Mouse (Mus musculus): ENCODE measurements around the gene Plch2. TPM values are rescaled to one million over a fixed set of nuclear protein-coding genes. Genes with fewer than 3 reads are reported as not detected.

The Plch2 gene
- polyA plus RNA-seq, 2 experiments = 10.6 to 11.4 TPM

- DNase-seq (ENCODE audit: low spot score) (no peak), ATAC-seq (ENCODE audit: low FRiP score, low read depth) (no peak)
- 94% methylated on average over 12 of the region's 12 CpGs for WGBS
- Histone ChIP-seq H3K9ac (ENCODE audit: low read depth, low read length, severe bottlenecking) (no peak overlapping the region), H3K36me3 (ENCODE audit: control insufficient read depth, insufficient read depth, low read length) (peaks cover 84% of the 10 kb centered on the region), H3K4me1 (ENCODE audit: control insufficient read depth, insufficient read depth, low read length) (no peaks in the 10 kb centered on the region), H3K27ac (replicated peaks; ENCODE audit: low read depth, low read length) (no peak overlapping the region), H3K9me3 (ENCODE audit: control insufficient read depth, low read length) (no peaks in the 10 kb centered on the region), H3K27me3 (ENCODE audit: control insufficient read depth, insufficient read depth, low read length) (no peaks in the 10 kb centered on the region), H3K4me2 (replicated peaks; ENCODE audit: low read depth, low read length, severe bottlenecking) (no peak overlapping the region), H3K4me3 (replicated peaks; ENCODE audit: low read length) (no peak overlapping the region)
- TF ChIP-seq POLR2A (IDR thresholded peaks at IDR 0.05; ENCODE audit: borderline replicate concordance, extremely low read depth, insufficient read depth, insufficient read length) = no peak
These were observed 84.0 kb downstream of the Plch2 start for GRCm38 (mm10) chr4:154972546-154972945.

- no peak for ATAC-seq (ENCODE audit: low FRiP score, low read depth)
- no peak for DNase-seq (ENCODE audit: low spot score)
- Histone ChIP-seq H3K36me3 (ENCODE audit: control insufficient read depth, insufficient read depth, low read length) (peaks cover 38% of the 10 kb centered on the region), H3K9me3 (ENCODE audit: control insufficient read depth, low read length) (no peaks in the 10 kb centered on the region), H3K9ac (ENCODE audit: low read depth, low read length, severe bottlenecking) (no peak overlapping the region), H3K4me1 (ENCODE audit: control insufficient read depth, insufficient read depth, low read length) (peaks cover 4% of the 10 kb centered on the region; the same call in 1 of the 2 replicates), H3K4me3 (replicated peaks; ENCODE audit: low read length) (no peak overlapping the region), H3K27me3 (ENCODE audit: control insufficient read depth, insufficient read depth, low read length) (peaks cover 12% of the 10 kb centered on the region), H3K27ac (replicated peaks; ENCODE audit: low read depth, low read length) (no peak overlapping the region), H3K4me2 (replicated peaks; ENCODE audit: low read depth, low read length, severe bottlenecking) (no peak overlapping the region)
- WGBS = 65% methylated on average over 5 of the region's 5 CpGs
- TF ChIP-seq POLR2A (IDR thresholded peaks at IDR 0.05; ENCODE audit: borderline replicate concordance, extremely low read depth, insufficient read depth, insufficient read length) = no peak
These were observed 89.4 kb downstream of the Plch2 start for GRCm38 (mm10) chr4:154967173-154967572.

- Histone ChIP-seq H3K4me1 (ENCODE audit: control insufficient read depth, insufficient read depth, low read length) (peaks cover 14% of the 10 kb centered on the region; the same call in 1 of the 2 replicates), H3K36me3 (ENCODE audit: control insufficient read depth, insufficient read depth, low read length) (peaks cover 25% of the 10 kb centered on the region), H3K27ac (replicated peaks; ENCODE audit: low read depth, low read length) (no peak overlapping the region), H3K4me2 (replicated peaks; ENCODE audit: low read depth, low read length, severe bottlenecking) (no peak overlapping the region), H3K9me3 (ENCODE audit: control insufficient read depth, low read length) (no peaks in the 10 kb centered on the region), H3K27me3 (ENCODE audit: control insufficient read depth, insufficient read depth, low read length) (peaks cover 25% of the 10 kb centered on the region), H3K9ac (ENCODE audit: low read depth, low read length, severe bottlenecking) (no peak overlapping the region), H3K4me3 (replicated peaks; ENCODE audit: low read length) (no peak overlapping the region)
- no peak for TF ChIP-seq POLR2A (IDR thresholded peaks at IDR 0.05; ENCODE audit: borderline replicate concordance, extremely low read depth, insufficient read depth, insufficient read length)
- ATAC-seq (ENCODE audit: low FRiP score, low read depth) (no peak), DNase-seq (ENCODE audit: low spot score) (no peak)
- WGBS = 77% methylated on average over 3 of the region's 3 CpGs
These were observed 90.7 kb downstream of the Plch2 start for GRCm38 (mm10) chr4:154965856-154966255.

GRCm38 (mm10) chr4:154964581-154965235 is 91.9 kb downstream of the Plch2 start:
- no peak for ATAC-seq (ENCODE audit: low FRiP score, low read depth)

GRCm38 (mm10) chr4:154963901-154964580 is 92.5 kb downstream of the Plch2 start, which contains the start of gene Pank4:
TSS of gene Pank4 (plus strand) at chr4:154964123.
- Histone ChIP-seq H3K36me3 (ENCODE audit: control insufficient read depth, insufficient read depth, low read length) (peaks cover 8% of the 10 kb centered on the region; the same call in 1 of the 2 replicates), H3K4me1 (ENCODE audit: control insufficient read depth, insufficient read depth, low read length) (peaks cover 25% of the 10 kb centered on the region), H3K9ac (ENCODE audit: low read depth, low read length, severe bottlenecking) (peak within 1 kb of the TSS; percentile 83), H3K4me3 (replicated peaks; ENCODE audit: low read length) (peak within 1 kb of the TSS; percentile 80), H3K4me2 (replicated peaks; ENCODE audit: low read depth, low read length, severe bottlenecking) (peak within 1 kb of the TSS; percentile 73), H3K27me3 (ENCODE audit: control insufficient read depth, insufficient read depth, low read length) (peaks cover 43% of the 10 kb centered on the region), H3K27ac (replicated peaks; ENCODE audit: low read depth, low read length) (peak within 1 kb of the TSS; percentile 82), H3K9me3 (ENCODE audit: control insufficient read depth, low read length) (no peaks in the 10 kb centered on the region)
- DNase-seq (ENCODE audit: low spot score) = peak; percentile 91
- peak; percentile 89 for ATAC-seq (ENCODE audit: low FRiP score, low read depth)
- under 1% methylated on average over 32 of the region's 66 CpGs for WGBS
- TF ChIP-seq POLR2A (IDR thresholded peaks at IDR 0.05; ENCODE audit: borderline replicate concordance, extremely low read depth, insufficient read depth, insufficient read length) = peak; percentile 88; the same call in 1 of the 2 replicates

More at GRCm38 (mm10) chr4:154964581-154965235, 91.9 kb downstream of the Plch2 start:
- no peak for DNase-seq (ENCODE audit: low spot score)
- TF ChIP-seq POLR2A (IDR thresholded peaks at IDR 0.05; ENCODE audit: borderline replicate concordance, extremely low read depth, insufficient read depth, insufficient read length) = no peak
- Histone ChIP-seq H3K4me2 (replicated peaks; ENCODE audit: low read depth, low read length, severe bottlenecking) (peak overlapping the region; percentile 73), H3K4me1 (ENCODE audit: control insufficient read depth, insufficient read depth, low read length) (peaks cover 25% of the 10 kb centered on the region), H3K27me3 (ENCODE audit: control insufficient read depth, insufficient read depth, low read length) (peaks cover 36% of the 10 kb centered on the region), H3K9me3 (ENCODE audit: control insufficient read depth, low read length) (no peaks in the 10 kb centered on the region), H3K27ac (replicated peaks; ENCODE audit: low read depth, low read length) (peak overlapping the region; percentile 82), H3K9ac (ENCODE audit: low read depth, low read length, severe bottlenecking) (peak overlapping the region; percentile 83), H3K36me3 (ENCODE audit: control insufficient read depth, insufficient read depth, low read length) (peaks cover 13% of the 10 kb centered on the region), H3K4me3 (replicated peaks; ENCODE audit: low read length) (peak overlapping the region; percentile 80)
- WGBS = 3% methylated on average over 27 of the region's 36 CpGs

Data from limb, embryonic 14.5 days (tissue).